Comparison of ENCODE assay signal across 18 mouse cellular contexts in the genomic region with DNA sequence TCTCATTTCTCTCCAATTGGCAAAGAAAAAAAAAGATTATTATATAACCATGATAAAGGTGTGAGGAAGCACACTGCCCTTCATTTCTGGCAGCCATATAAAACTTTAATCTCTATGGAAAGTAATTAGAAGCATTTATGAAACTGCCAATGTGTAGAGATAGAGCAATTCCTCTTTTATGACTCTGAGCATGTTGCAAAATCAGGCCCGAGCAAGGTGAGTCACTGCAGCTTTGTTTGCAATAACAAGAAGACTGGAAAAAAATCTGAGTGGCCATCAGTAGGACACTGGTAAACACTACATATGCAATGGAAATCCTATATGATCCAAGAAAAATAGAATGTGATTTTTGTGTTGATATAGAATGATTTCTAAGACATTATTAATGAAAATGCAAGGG.
DNase-seq lines count a peak whose midpoint lies in the region; ATAC-seq and TF ChIP-seq lines count a peak whose summit lies in the region.
"Had no signal": no experiment of that assay in that cellular context is flagged by ENCODE, and none has a peak within 500 bp of the region (broad histone marks: within the 10 kb centered on the region; RNA-seq: fewer than 3 reads in every experiment).

No protein-coding gene starts in this region.

- no peak for ATAC-seq in liver, embryonic 12.5 days
- ATAC-seq in intestine, postnatal 0 days, result peak; percentile 63
- ATAC-seq in cerebellum, adult (ENCODE audit: insufficient number of reproducible peaks, low FRiP score, low TSS enrichment), result no peak
- ATAC-seq: forebrain, embryonic 15.5 days had no signal

- H3K9ac ChIP-seq in liver, adult 2 months (ENCODE audit: low read depth, low read length), result no peak overlapping the region
- H3K9ac ChIP-seq in liver, embryonic 12.5 days, result no peak overlapping the region
- no peak overlapping the region for H3K9ac ChIP-seq in intestine, postnatal 0 days (ENCODE audit: low read depth, low read length)
- H3K9ac ChIP-seq: embryonic facial prominence, embryonic 12.5 days; forebrain, embryonic 15.5 days; liver, embryonic 13.5 days had no signal

- H3K4me3 ChIP-seq in liver, adult 2 months (ENCODE audit: insufficient read depth, low read depth, low read length), result no peak overlapping the region
- H3K4me3 ChIP-seq in liver, embryonic 12.5 days, result no peak overlapping the region
- no peak overlapping the region for H3K4me3 ChIP-seq in intestine, postnatal 0 days (ENCODE audit: low read depth, low read length)
- H3K4me3 ChIP-seq: embryonic facial prominence, embryonic 12.5 days; forebrain, embryonic 15.5 days; heart, embryonic 10.5 days; limb, embryonic 10.5 days; liver, embryonic 13.5 days had no signal

- H3K27me3 ChIP-seq in liver, adult 2 months (ENCODE audit: control insufficient read depth, insufficient read depth, low read length), result no peaks in the 10 kb centered on the region
- no peaks in the 10 kb centered on the region; the same call in 1 of the 2 replicates for H3K27me3 ChIP-seq in liver, embryonic 12.5 days (replicated peaks)
- H3K27me3 ChIP-seq in intestine, postnatal 0 days (replicated peaks; ENCODE audit: control insufficient read depth, insufficient read depth, low read length), result no peaks in the 10 kb centered on the region
- H3K27me3 ChIP-seq: embryonic facial prominence, embryonic 12.5 days; forebrain, embryonic 15.5 days; liver, embryonic 13.5 days had no signal

- no peaks in the 10 kb centered on the region for H3K9me3 ChIP-seq in liver, embryonic 12.5 days (replicated peaks)
- no peaks in the 10 kb centered on the region for H3K9me3 ChIP-seq in intestine, postnatal 0 days (ENCODE audit: control insufficient read depth)
- H3K9me3 ChIP-seq: embryonic facial prominence, embryonic 12.5 days; forebrain, embryonic 15.5 days; heart, embryonic 10.5 days; limb, embryonic 10.5 days; liver, embryonic 13.5 days had no signal

- no peaks in the 10 kb centered on the region; the same call in 1 of the 2 replicates for H3K79me2 ChIP-seq in liver, adult 2 months (ENCODE audit: control insufficient read depth, insufficient read depth, low read length)

- no peak for TF ChIP-seq CTCF in liver, adult 2 months (IDR thresholded peaks at IDR 0.05; ENCODE audit: low read depth, low read length)
- no peak for TF ChIP-seq CTCF in intestine, postnatal 0 days (IDR thresholded peaks at IDR 0.05; ENCODE audit: low read depth)

- H3K27ac ChIP-seq in liver, adult 2 months (replicated peaks; ENCODE audit: insufficient read depth, low read depth, low read length), result no peak overlapping the region; the same call in 1 of the 2 replicates
- H3K27ac ChIP-seq in liver, embryonic 12.5 days, result no peak overlapping the region
- no peak overlapping the region for H3K27ac ChIP-seq in intestine, postnatal 0 days (ENCODE audit: low read depth, low read length)
- H3K27ac ChIP-seq: embryonic facial prominence, embryonic 12.5 days; forebrain, embryonic 15.5 days; heart, embryonic 10.5 days; limb, embryonic 10.5 days; liver, embryonic 13.5 days had no signal

- peaks cover 29% of the 10 kb centered on the region for H3K4me1 ChIP-seq in liver, adult 2 months (ENCODE audit: control insufficient read depth, insufficient read depth, low read length)
- peaks cover 17% of the 10 kb centered on the region for H3K4me1 ChIP-seq in liver, embryonic 12.5 days
- H3K4me1 ChIP-seq in intestine, postnatal 0 days (replicated peaks; ENCODE audit: control insufficient read depth, insufficient read depth, low read length), result peaks cover 3% of the 10 kb centered on the region; the same call in 1 of the 2 replicates
- H3K4me1 ChIP-seq: embryonic facial prominence, embryonic 12.5 days; forebrain, embryonic 15.5 days; limb, embryonic 10.5 days had no signal

- 23% methylated on average over 1 of the region's 1 CpGs for WGBS in liver, adult 2 months
- 59% methylated on average over 1 of the region's 1 CpGs for WGBS in liver, embryonic 12.5 days (ENCODE audit: insufficient replicate concordance)
- 29% methylated on average over 1 of the region's 1 CpGs for WGBS in intestine, postnatal 0 days

- no peak for TF ChIP-seq POLR2A in liver, adult 2 months (IDR thresholded peaks at IDR 0.05; ENCODE audit: extremely low read depth, insufficient read depth, low read length)

- H3K36me3 ChIP-seq in liver, adult 2 months (ENCODE audit: control insufficient read depth, insufficient read depth, low read length), result no peaks in the 10 kb centered on the region
- no peaks in the 10 kb centered on the region for H3K36me3 ChIP-seq in liver, embryonic 12.5 days
- no peaks in the 10 kb centered on the region; the same call in 1 of the 2 replicates for H3K36me3 ChIP-seq in intestine, postnatal 0 days (ENCODE audit: control insufficient read depth, insufficient read depth)
- H3K36me3 ChIP-seq: embryonic facial prominence, embryonic 12.5 days; forebrain, embryonic 15.5 days; heart, embryonic 10.5 days; limb, embryonic 10.5 days; liver, embryonic 13.5 days had no signal

- intact Hi-C loops in heart, postnatal 25 days (cut with DNase I), result loop anchor here (5.0 kb wide), 1 partner anchor 49 kb away; no protein-coding TSS in a partner anchor

- H3K4me2 ChIP-seq in liver, embryonic 12.5 days, result no peak overlapping the region
- H3K4me2 ChIP-seq in intestine, postnatal 0 days (replicated peaks; ENCODE audit: low read depth), result no peak overlapping the region
- H3K4me2 ChIP-seq: embryonic facial prominence, embryonic 12.5 days; forebrain, embryonic 15.5 days; liver, embryonic 13.5 days; midbrain, embryonic 11.5 days had no signal

- peak; percentile 74 for DNase-seq in liver, adult 2 months (ENCODE audit: extremely low read depth, low read depth, low spot score)
- DNase-seq in 416B (ENCODE audit: low read depth), result peak; percentile 87
- peak; percentile 68 for DNase-seq in NIH3T3 (ENCODE audit: low read depth)
- no peak for DNase-seq in heart, postnatal 25 days (ENCODE audit: low spot score)
- no peak for DNase-seq in kidney, adult 11 months
- DNase-seq: cerebellum, adult 18-20 months; kidney, postnatal 4 days; liver, embryonic 13.5 days; right cerebral cortex, adult 18-20 months; thymus, postnatal 25 days had no signal

Comparison
In these comparisons a context has a peak if more than half of its experiments do, and no peak if none do; other contexts are left out.
1. DNase-seq: peak in liver, adult 2 months (single experiment), 416B (single experiment) and NIH3T3 (single experiment); none in heart, postnatal 25 days (single experiment) and kidney, adult 11 months (single experiment).